Mouse (Mus musculus): ENCODE data around the gene Macrod2. TPM values are rescaled to one million over a fixed set of nuclear protein-coding genes. Genes with fewer than 3 reads are reported as not detected.

Gene Macrod2
- 3.7 and 12.2 TPM in 2 replicates for polyA plus RNA-seq (2012; rRNA removed)

DNA sequence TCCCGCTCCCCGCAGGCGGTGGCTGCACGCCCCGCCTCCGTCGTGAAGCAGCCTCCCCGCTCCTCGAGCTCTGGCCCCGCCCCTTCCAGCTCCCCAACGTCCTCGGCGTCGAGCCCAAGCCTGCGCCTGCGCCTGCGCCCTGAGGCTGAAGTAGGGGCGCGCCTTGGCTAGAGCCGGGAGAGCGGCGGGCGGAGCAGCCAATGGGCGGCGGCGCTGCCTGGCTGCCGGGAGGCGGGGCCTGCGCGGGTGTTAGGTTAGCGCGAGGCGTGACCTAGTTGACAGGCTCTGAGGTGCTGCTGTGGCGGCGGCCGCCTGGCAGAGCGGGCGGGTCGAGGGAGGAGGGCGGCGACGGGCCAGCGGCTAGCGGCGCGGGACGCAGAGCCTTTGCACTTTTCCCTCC, at the start of gene Macrod2:
Macrod2 (plus strand) TSS at position 131 of the 400 bp plus-strand sequence.

DNA sequence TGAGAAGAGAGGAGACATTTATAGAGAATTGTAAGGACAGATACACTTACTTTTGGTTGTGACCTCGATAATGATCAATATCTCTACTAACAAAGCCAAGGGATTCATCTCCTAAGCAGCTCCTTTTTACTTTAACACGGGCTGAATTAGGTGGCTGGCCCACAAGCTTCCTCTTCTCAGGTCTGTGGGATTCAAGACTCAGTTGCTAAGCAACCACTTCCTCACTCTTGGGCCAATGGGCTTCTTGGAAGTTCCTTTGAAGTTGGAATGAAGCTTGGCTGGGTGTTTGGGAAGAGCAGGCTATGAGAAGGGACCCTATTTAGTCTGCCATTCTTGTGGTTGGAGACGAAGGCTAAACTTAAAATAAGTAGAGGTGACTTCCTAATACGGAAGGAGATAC, 5.6 kb upstream of the Macrod2 start, which contains the start of gene Sel1l2:
Sel1l2 (minus strand) TSS at position 182 of the 400 bp plus-strand sequence.

DNA sequence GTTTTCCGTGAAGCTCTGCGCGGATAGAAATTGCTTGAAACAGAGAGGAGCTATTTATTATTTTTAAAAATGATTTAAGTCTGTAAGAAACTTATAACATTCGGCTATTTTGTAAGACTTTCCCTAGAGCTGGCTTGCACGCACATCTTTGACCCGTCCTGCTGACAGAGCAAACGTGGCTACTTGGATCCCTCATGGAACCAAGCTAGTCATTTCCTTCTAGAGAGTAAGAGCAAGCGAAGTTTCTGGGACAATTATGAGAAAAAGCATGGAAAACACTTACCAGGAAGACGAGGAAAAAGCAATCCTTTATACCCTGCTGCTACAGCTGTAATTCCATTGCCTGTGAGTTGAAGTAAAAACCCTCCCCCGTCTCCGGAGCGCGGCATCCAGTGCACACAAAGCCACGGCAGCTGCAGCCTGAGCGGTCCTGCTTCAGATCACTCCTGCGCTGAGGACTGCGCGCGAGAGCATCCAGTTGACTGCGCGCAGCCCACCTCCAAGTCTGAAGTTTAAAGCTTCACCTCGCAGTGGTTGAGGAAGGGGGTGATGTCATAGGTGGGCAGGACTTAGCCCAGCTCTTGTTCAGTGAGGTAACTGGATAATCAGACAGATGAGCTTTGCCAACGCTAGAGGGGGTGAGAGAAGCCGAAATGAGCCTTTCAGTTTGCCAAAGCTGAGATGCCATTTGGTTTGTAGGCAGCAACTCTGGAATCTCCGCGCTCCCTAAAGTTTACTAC, 276.0 kb downstream of the Macrod2 start, which contains the start of gene Flrt3:
Flrt3 (minus strand) TSS at position 507 of the 740 bp plus-strand sequence.

Other genes with a start within 250 kb of the Macrod2 start
- not detected in 2 replicates for gene Gm17374, start 243.3 kb upstream of the Macrod2 start, polyA plus RNA-seq (2012; rRNA removed)
- 0.22 and 0.75 TPM in 2 replicates for gene Esf1, start 224.7 kb upstream of the Macrod2 start, polyA plus RNA-seq (2012; rRNA removed)
- gene Ndufaf5, start 224.7 kb upstream of the Macrod2 start, polyA plus RNA-seq (2012; rRNA removed), result 3.2 and 3.3 TPM in 2 replicates
- not detected in 2 replicates for gene Sel1l2, start 5.6 kb upstream of the Macrod2 start, polyA plus RNA-seq (2012; rRNA removed)

Data from ovary, adult 2 months (tissue).